Mouse (Mus musculus): ENCODE data around the gene Hras. TPM values are rescaled to one million over a fixed set of nuclear protein-coding genes. Genes with fewer than 3 reads are reported as not detected.

Gene Hras
- polyA plus RNA-seq, 1 experiment from 2014 or later, result 48.0 TPM

- peak overlapping the region; percentile 99 for H3K9ac ChIP-seq (ENCODE audit: low read length)
- H3K36me3 ChIP-seq (ENCODE audit: control insufficient read depth, insufficient read depth, low read length), result peaks cover 13% of the 10 kb centered on the region
- H3K27me3 ChIP-seq (ENCODE audit: control insufficient read depth, insufficient read depth, low read length), result no peaks in the 10 kb centered on the region
- peaks cover 25% of the 10 kb centered on the region for H3K4me1 ChIP-seq (ENCODE audit: control insufficient read depth, insufficient read depth, low read length)
- H3K27ac ChIP-seq (ENCODE audit: low read length), result peak overlapping the region; percentile 93
- H3K4me2 ChIP-seq (ENCODE audit: low read depth, low read length), result peak overlapping the region; percentile 93
- no peak for ATAC-seq (ENCODE audit: insufficient read depth, low FRiP score)
- peak overlapping the region; percentile 95 for H3K4me3 ChIP-seq (replicated peaks; ENCODE audit: low read length)
- no peaks in the 10 kb centered on the region for H3K9me3 ChIP-seq (replicated peaks; ENCODE audit: control insufficient read depth, low read length)
- WGBS, result 25% methylated on average over 12 of the region's 12 CpGs
These were observed 943 bp downstream of the Hras start for GRCm38 (mm10) chr7:141192776-141193347.

GRCm38 (mm10) chr7:141191796-141192685 lies 1.8 kb downstream of the Hras start:
- Histone ChIP-seq H3K4me1 (ENCODE audit: control insufficient read depth, insufficient read depth, low read length) (peaks cover 25% of the 10 kb centered on the region), H3K4me2 (ENCODE audit: low read depth, low read length) (peak overlapping the region; percentile 93), H3K9ac (ENCODE audit: low read length) (peak overlapping the region; percentile 99; the same call in 1 of the 2 replicates), H3K4me3 (replicated peaks; ENCODE audit: low read length) (peak overlapping the region; percentile 95), H3K9me3 (replicated peaks; ENCODE audit: control insufficient read depth, low read length) (no peaks in the 10 kb centered on the region), H3K27ac (ENCODE audit: low read length) (no peak overlapping the region), H3K36me3 (ENCODE audit: control insufficient read depth, insufficient read depth, low read length) (peaks cover 13% of the 10 kb centered on the region), H3K27me3 (ENCODE audit: control insufficient read depth, insufficient read depth, low read length) (no peaks in the 10 kb centered on the region)
- WGBS, result 89% methylated on average over 24 of the region's 24 CpGs
- no peak for ATAC-seq (ENCODE audit: insufficient read depth, low FRiP score)

DNA sequence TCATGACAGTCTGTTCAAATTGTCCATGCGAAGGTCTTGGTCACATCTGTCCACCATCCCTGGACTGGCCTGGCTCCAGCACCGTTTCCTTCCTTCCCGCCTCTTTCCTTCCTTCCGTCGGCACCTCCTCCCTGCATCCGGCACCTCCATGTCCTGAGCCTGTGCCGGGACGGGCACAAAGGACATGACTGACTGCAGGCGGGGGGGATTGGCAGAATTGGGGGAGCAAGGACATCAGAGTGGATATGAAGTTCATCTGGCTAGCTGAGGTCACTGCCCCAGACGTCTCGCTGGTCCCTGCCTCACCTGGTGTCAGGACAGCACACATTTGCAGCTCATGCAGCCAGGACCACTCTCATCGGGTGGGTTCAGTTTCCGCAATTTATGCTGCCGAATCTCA lies 2.8 kb downstream of the Hras start:
- 84% methylated on average over 14 of the region's 14 CpGs for WGBS
- H3K27ac ChIP-seq (ENCODE audit: low read length), result no peak overlapping the region
- H3K9ac ChIP-seq (ENCODE audit: low read length), result no peak overlapping the region
- no peaks in the 10 kb centered on the region for H3K9me3 ChIP-seq (replicated peaks; ENCODE audit: control insufficient read depth, low read length)
- H3K4me1 ChIP-seq (ENCODE audit: control insufficient read depth, insufficient read depth, low read length), result peaks cover 25% of the 10 kb centered on the region
- ATAC-seq (ENCODE audit: insufficient read depth, low FRiP score), result no peak
- no peaks in the 10 kb centered on the region for H3K27me3 ChIP-seq (ENCODE audit: control insufficient read depth, insufficient read depth, low read length)
- no peak overlapping the region for H3K4me2 ChIP-seq (ENCODE audit: low read depth, low read length)
- H3K4me3 ChIP-seq (replicated peaks; ENCODE audit: low read length), result no peak overlapping the region
- peaks cover 13% of the 10 kb centered on the region for H3K36me3 ChIP-seq (ENCODE audit: control insufficient read depth, insufficient read depth, low read length)

DNA sequence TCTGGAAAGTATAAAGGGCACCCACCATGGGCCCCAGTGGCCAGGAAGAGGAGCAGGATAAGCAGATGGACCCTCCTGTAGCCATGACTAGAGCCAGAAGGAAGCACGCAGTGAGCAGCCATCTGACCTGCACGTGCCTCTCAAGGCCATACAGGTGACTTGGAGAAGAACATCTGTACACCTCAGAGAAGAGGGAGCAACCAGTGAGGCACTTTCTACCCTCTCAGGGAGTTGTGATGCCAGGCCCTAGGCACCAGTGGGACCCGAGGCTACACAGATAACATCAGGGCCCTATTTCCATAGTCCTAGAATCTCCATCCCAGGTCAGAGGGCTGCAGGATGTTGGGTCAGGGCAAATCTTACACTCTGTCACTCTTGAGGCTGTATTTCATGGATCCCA lies 3.6 kb downstream of the Hras start:
- Histone ChIP-seq H3K9ac (ENCODE audit: low read length) (no peak overlapping the region), H3K4me1 (ENCODE audit: control insufficient read depth, insufficient read depth, low read length) (peaks cover 23% of the 10 kb centered on the region), H3K4me2 (ENCODE audit: low read depth, low read length) (no peak overlapping the region), H3K27ac (ENCODE audit: low read length) (no peak overlapping the region), H3K9me3 (replicated peaks; ENCODE audit: control insufficient read depth, low read length) (no peaks in the 10 kb centered on the region), H3K27me3 (ENCODE audit: control insufficient read depth, insufficient read depth, low read length) (no peaks in the 10 kb centered on the region), H3K36me3 (ENCODE audit: control insufficient read depth, insufficient read depth, low read length) (peaks cover 13% of the 10 kb centered on the region), H3K4me3 (replicated peaks; ENCODE audit: low read length) (no peak overlapping the region)
- WGBS, result 89% methylated on average over 3 of the region's 3 CpGs
- no peak for ATAC-seq (ENCODE audit: insufficient read depth, low FRiP score)

- no peaks in the 10 kb centered on the region for H3K27me3 ChIP-seq (ENCODE audit: control insufficient read depth, insufficient read depth, low read length)
- H3K9me3 ChIP-seq (replicated peaks; ENCODE audit: control insufficient read depth, low read length), result no peaks in the 10 kb centered on the region
- no peak overlapping the region for H3K27ac ChIP-seq (ENCODE audit: low read length)
- no peak overlapping the region for H3K9ac ChIP-seq (ENCODE audit: low read length)
- peaks cover 19% of the 10 kb centered on the region for H3K4me1 ChIP-seq (ENCODE audit: control insufficient read depth, insufficient read depth, low read length)
- no peak overlapping the region for H3K4me3 ChIP-seq (replicated peaks; ENCODE audit: low read length)
- H3K36me3 ChIP-seq (ENCODE audit: control insufficient read depth, insufficient read depth, low read length), result peaks cover 13% of the 10 kb centered on the region
- H3K4me2 ChIP-seq (ENCODE audit: low read depth, low read length), result no peak overlapping the region
- WGBS, result 90% methylated on average over 3 of the region's 3 CpGs
- ATAC-seq (ENCODE audit: insufficient read depth, low FRiP score), result no peak
These were observed 5.1 kb downstream of the Hras start for GRCm38 (mm10) chr7:141188733-141189132.

DNA sequence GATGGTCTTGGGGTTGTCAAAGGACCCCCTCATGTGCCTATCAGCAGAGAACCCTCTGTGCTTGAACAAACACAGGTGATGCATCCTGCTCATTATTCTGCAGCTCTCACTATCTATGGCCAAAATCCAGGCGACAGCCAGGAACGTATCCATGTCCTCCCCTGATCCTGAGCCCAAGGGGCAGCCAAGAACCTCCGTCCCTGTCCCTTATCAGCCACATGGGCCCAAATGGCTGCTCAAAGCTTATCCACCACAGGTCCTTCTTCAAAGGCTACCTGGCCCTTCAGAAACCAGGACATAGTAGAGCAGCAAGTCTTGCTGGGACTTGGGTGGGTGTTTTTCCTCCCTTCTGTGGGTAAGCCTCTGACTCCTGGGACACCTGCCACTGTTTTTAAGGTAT lies 5.6 kb downstream of the Hras start:
- H3K4me1 ChIP-seq (ENCODE audit: control insufficient read depth, insufficient read depth, low read length), result peaks cover 19% of the 10 kb centered on the region
- H3K9ac ChIP-seq (ENCODE audit: low read length), result no peak overlapping the region
- no peak overlapping the region for H3K4me3 ChIP-seq (replicated peaks; ENCODE audit: low read length)
- no peak for ATAC-seq (ENCODE audit: insufficient read depth, low FRiP score)
- no peaks in the 10 kb centered on the region for H3K9me3 ChIP-seq (replicated peaks; ENCODE audit: control insufficient read depth, low read length)
- H3K36me3 ChIP-seq (ENCODE audit: control insufficient read depth, insufficient read depth, low read length), result peaks cover 13% of the 10 kb centered on the region
- H3K4me2 ChIP-seq (ENCODE audit: low read depth, low read length), result no peak overlapping the region
- H3K27ac ChIP-seq (ENCODE audit: low read length), result no peak overlapping the region
- WGBS, result 79% methylated on average over 3 of the region's 3 CpGs
- H3K27me3 ChIP-seq (ENCODE audit: control insufficient read depth, insufficient read depth, low read length), result no peaks in the 10 kb centered on the region

- Histone ChIP-seq H3K4me3 (replicated peaks; ENCODE audit: low read length) (no peak overlapping the region), H3K4me1 (ENCODE audit: control insufficient read depth, insufficient read depth, low read length) (peaks cover 6% of the 10 kb centered on the region; the same call in 1 of the 2 replicates), H3K27ac (ENCODE audit: low read length) (no peak overlapping the region), H3K9ac (ENCODE audit: low read length) (no peak overlapping the region; the same call in 1 of the 2 replicates), H3K27me3 (ENCODE audit: control insufficient read depth, insufficient read depth, low read length) (no peaks in the 10 kb centered on the region), H3K36me3 (ENCODE audit: control insufficient read depth, insufficient read depth, low read length) (no peaks in the 10 kb centered on the region), H3K4me2 (ENCODE audit: low read depth, low read length) (no peak overlapping the region), H3K9me3 (replicated peaks; ENCODE audit: control insufficient read depth, low read length) (no peaks in the 10 kb centered on the region)
- WGBS, result 0% methylated on average over 8 of the region's 8 CpGs
- no peak for ATAC-seq (ENCODE audit: insufficient read depth, low FRiP score)
These were observed 17.6 kb downstream of the Hras start for GRCm38 (mm10) chr7:141176173-141176572.

DNA sequence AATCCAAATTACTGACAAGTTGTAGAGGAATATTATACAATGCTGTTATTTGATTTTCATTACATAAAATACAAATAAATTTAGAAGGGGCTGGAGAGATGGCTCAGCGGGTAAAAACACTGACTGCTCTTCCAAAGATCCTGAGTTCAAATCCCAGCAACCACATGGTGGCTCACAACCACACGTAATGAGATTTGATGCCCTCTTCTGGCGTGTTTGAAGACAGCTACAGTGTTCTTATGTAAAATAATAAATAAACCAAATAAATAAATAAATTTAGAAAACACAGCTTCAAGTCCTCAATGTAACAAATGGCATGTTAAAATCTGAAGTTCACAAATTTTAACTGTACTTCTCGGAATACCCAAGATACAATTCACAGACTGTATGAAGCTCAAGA lies 18.7 kb downstream of the Hras start:
- Histone ChIP-seq H3K9ac (ENCODE audit: low read length) (no peak overlapping the region), H3K27ac (ENCODE audit: low read length) (no peak overlapping the region), H3K36me3 (ENCODE audit: control insufficient read depth, insufficient read depth, low read length) (no peaks in the 10 kb centered on the region), H3K9me3 (replicated peaks; ENCODE audit: control insufficient read depth, low read length) (no peaks in the 10 kb centered on the region), H3K4me1 (ENCODE audit: control insufficient read depth, insufficient read depth, low read length) (peaks cover 6% of the 10 kb centered on the region; the same call in 1 of the 2 replicates), H3K27me3 (ENCODE audit: control insufficient read depth, insufficient read depth, low read length) (no peaks in the 10 kb centered on the region), H3K4me2 (ENCODE audit: low read depth, low read length) (no peak overlapping the region), H3K4me3 (replicated peaks; ENCODE audit: low read length) (no peak overlapping the region)
- ATAC-seq (ENCODE audit: insufficient read depth, low FRiP score), result no peak
- 86% methylated on average over 4 of the region's 4 CpGs for WGBS

- Histone ChIP-seq H3K4me1 (ENCODE audit: control insufficient read depth, insufficient read depth, low read length) (peaks cover 16% of the 10 kb centered on the region), H3K4me2 (ENCODE audit: low read depth, low read length) (peak overlapping the region; percentile 70), H3K4me3 (replicated peaks; ENCODE audit: low read length) (peak overlapping the region; percentile 61), H3K27me3 (ENCODE audit: control insufficient read depth, insufficient read depth, low read length) (no peaks in the 10 kb centered on the region), H3K27ac (ENCODE audit: low read length) (peak overlapping the region; percentile 95), H3K9me3 (replicated peaks; ENCODE audit: control insufficient read depth, low read length) (no peaks in the 10 kb centered on the region), H3K36me3 (ENCODE audit: control insufficient read depth, insufficient read depth, low read length) (no peaks in the 10 kb centered on the region), H3K9ac (ENCODE audit: low read length) (peak overlapping the region; percentile 83)
- WGBS, result 67% methylated on average over 5 of the region's 5 CpGs
- ATAC-seq (ENCODE audit: insufficient read depth, low FRiP score), result no peak
These were observed 20.4 kb downstream of the Hras start for GRCm38 (mm10) chr7:141173323-141173850.
